Mouse (Mus musculus): ENCODE data around the gene Zfand3.
A peak's percentile ranks its signal among the peaks of the same experiment; 100 is the strongest.

The Zfand3 gene

GRCm38 (mm10) chr17:30111556-30111955 is 107.0 kb downstream of the Zfand3 start:
- DNase-seq: peak; percentile 48 to 55

GRCm38 (mm10) chr17:30112080-30112479 is 107.5 kb downstream of the Zfand3 start:
- no peak for DNase-seq

- DNase-seq: no peak
Measured at GRCm38 (mm10) chr17:30112555-30113305, 108.2 kb downstream of the Zfand3 start.

GRCm38 (mm10) chr17:30114761-30115160 is 110.2 kb downstream of the Zfand3 start:
- peak; percentile 46 to 70 for DNase-seq

- no peak for DNase-seq
Measured at GRCm38 (mm10) chr17:30116226-30116625, 111.7 kb downstream of the Zfand3 start.

- no peak for DNase-seq
Measured at GRCm38 (mm10) chr17:30118036-30118435, 113.5 kb downstream of the Zfand3 start.

- no peak for DNase-seq
Measured at GRCm38 (mm10) chr17:30122278-30122677, 117.7 kb downstream of the Zfand3 start.

GRCm38 (mm10) chr17:30128456-30128855 is 123.9 kb downstream of the Zfand3 start:
- DNase-seq: no peak

GRCm38 (mm10) chr17:30129220-30129619 is 124.7 kb downstream of the Zfand3 start:
- no peak for DNase-seq

- DNase-seq: no peak
Measured at GRCm38 (mm10) chr17:30130326-30130725, 125.8 kb downstream of the Zfand3 start.

- DNase-seq: no peak
Measured at GRCm38 (mm10) chr17:30133641-30134040, 129.1 kb downstream of the Zfand3 start.

GRCm38 (mm10) chr17:30134955-30135735 is 130.6 kb downstream of the Zfand3 start:
- no peak for DNase-seq

GRCm38 (mm10) chr17:30135890-30136289 is 131.4 kb downstream of the Zfand3 start:
- DNase-seq: no peak

GRCm38 (mm10) chr17:30136684-30137083 is 132.2 kb downstream of the Zfand3 start:
- DNase-seq: no peak

GRCm38 (mm10) chr17:30137115-30137514 is 132.6 kb downstream of the Zfand3 start:
- DNase-seq: no peak

GRCm38 (mm10) chr17:30144114-30144513 is 139.6 kb downstream of the Zfand3 start:
- DNase-seq: no peak

GRCm38 (mm10) chr17:30145596-30146149 is 141.1 kb downstream of the Zfand3 start:
- no peak for DNase-seq

GRCm38 (mm10) chr17:30146555-30146954 is 142.0 kb downstream of the Zfand3 start:
- no peak for DNase-seq

GRCm38 (mm10) chr17:30147897-30148296 is 143.4 kb downstream of the Zfand3 start:
- no peak for DNase-seq

- DNase-seq: no peak
Measured at GRCm38 (mm10) chr17:30148320-30148719, 143.8 kb downstream of the Zfand3 start.

GRCm38 (mm10) chr17:30149911-30150310 is 145.4 kb downstream of the Zfand3 start:
- no peak for DNase-seq

GRCm38 (mm10) chr17:30154144-30154543 is 149.6 kb downstream of the Zfand3 start:
- no peak for DNase-seq

GRCm38 (mm10) chr17:30154861-30155260 is 150.3 kb downstream of the Zfand3 start:
- DNase-seq: no peak
